Mouse (Mus musculus) splenic B cell, adult 2 months (primary cell): ENCODE measurements around the gene Mpv17l2.

Experiments used
- DNase-seq: peaks from one replicate; pipeline ENCODE4 v3.0.0-alpha.2; 2011; ENCODE audit warnings: low read depth, low spot score
- H3K27me3 ChIP-seq: 2 replicates; pipeline ENCODE4 v1.6.1; 2012; ENCODE audit warnings: mild to moderate bottlenecking, low read length, moderate library complexity, mixed read lengths; ENCODE audit not compliant: control insufficient read depth, poor library complexity, insufficient read depth, severe bottlenecking
- H3K36me3 ChIP-seq: 2 replicates; pipeline ENCODE4 v1.6.1; 2012; ENCODE audit warnings: mild to moderate bottlenecking, low read length, moderate library complexity, mixed read lengths; ENCODE audit not compliant: control insufficient read depth, poor library complexity, insufficient read depth, severe bottlenecking

The Mpv17l2 gene

DNA sequence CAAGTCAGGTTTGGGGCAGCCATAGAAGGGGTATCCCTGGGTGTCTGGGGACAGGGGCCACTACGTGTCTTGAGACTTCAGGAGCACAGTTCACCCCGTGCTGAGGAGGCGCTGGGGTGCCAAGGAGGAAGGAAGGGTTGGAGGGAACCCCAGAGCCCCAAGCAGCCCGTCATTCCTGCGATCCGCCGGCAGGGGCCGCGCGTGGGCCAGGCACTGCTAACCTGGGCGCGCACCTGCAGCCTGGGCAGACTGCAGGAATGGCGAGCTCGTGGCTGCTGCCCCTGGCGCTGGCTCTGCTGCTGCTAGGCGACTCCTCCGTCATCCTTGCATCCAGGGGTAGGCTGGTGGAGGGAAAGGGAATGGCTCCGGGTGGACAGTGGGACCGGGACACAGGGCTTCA, 42.4 kb downstream of the Mpv17l2 start, which contains the start of gene Gm3336:
TSS of gene Gm3336 (plus strand) at position 247 of the 400 bp plus-strand sequence.
- no peaks in the 10 kb centered on the region for H3K27me3 ChIP-seq
- DNase-seq: peak; percentile 86
- no peaks in the 10 kb centered on the region for H3K36me3 ChIP-seq

DNA sequence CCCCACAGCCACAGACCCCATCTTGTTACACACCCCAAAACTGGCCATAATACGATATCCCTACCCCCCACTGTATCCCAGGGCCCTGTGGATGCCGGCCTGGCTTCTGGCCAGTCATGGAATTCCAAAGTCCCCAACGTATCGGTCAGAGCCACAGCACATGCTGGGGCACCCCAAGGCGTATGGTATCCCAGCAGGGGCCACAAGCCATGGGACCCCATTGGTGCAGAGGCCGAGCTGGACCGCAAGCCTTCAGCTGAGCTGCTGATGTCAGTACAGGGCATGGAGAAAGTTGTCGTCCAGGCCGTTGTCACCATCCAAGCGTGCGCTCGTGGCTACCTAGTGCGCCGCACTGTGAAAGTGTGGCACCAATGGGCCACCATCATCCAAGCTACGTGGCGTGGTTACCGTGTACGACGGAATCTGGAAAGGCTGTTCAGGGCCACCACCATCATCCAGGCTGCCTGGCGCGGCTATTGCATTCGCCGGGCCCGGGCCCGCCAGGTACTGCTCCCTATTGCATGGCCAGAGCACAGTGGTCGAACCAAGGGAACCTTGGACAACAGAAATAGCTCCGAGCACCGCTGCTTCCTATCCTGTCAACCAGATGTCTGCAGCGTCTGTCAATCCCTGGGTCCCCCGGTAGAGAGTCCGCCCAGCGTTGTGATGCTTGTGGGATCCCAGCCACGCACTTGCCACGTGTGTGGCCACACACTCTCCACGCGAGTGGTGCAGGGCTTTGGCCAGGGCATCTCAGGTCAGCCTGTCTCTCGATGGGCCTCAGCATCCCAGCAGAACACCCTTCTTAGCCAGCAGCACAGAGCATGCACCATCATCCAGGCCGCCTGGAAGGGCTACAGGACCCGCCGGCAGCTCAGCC, 44.0 kb downstream of the Mpv17l2 start:
- Histone ChIP-seq H3K36me3 (no peaks in the 10 kb centered on the region), H3K27me3 (no peaks in the 10 kb centered on the region)
- peak; percentile 32 for DNase-seq

DNA sequence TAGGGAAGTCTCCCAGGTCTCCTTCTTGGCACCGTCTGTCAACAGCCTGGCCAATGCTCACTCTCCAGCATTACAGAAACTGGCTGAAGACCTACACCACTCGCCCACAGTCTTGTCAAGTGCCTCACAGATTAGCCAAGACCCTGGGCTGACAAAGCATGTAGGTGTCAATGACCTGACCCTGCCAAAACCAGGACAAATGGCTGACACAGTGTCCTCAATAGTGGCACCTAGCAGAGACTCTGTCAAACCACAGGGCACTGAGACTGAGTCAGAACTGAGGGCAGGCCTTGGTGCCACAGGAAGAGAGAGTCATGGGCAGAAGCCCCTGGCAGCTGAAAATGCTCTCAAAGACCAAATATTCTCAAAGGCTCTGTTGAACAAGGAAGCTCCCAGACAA, 45.7 kb downstream of the Mpv17l2 start:
- H3K36me3 ChIP-seq: no peaks in the 10 kb centered on the region
- peak; percentile 35 for DNase-seq
- no peaks in the 10 kb centered on the region for H3K27me3 ChIP-seq

DNA sequence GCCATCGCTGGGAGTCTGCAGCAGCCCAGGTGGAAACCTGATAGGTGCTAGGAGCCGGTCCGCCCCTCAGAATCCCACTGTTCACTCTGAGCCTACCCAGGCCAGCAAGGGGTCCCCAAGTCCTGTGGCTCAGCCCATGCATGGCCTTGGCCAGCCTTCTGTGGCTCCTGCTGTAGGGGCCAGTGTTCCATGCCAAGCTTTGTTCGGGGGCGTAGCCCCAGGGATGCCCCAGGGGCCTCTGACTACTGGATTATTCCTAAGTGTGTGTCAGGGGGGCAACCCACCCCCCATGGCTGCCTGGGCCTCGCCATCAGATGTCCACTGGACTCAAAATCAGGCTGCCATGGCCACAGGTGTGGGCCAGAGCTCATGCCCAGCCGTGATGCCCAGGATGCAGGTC, 46.8 kb downstream of the Mpv17l2 start:
- no peak for DNase-seq
- Histone ChIP-seq H3K36me3 (no peaks in the 10 kb centered on the region), H3K27me3 (no peaks in the 10 kb centered on the region)

DNA sequence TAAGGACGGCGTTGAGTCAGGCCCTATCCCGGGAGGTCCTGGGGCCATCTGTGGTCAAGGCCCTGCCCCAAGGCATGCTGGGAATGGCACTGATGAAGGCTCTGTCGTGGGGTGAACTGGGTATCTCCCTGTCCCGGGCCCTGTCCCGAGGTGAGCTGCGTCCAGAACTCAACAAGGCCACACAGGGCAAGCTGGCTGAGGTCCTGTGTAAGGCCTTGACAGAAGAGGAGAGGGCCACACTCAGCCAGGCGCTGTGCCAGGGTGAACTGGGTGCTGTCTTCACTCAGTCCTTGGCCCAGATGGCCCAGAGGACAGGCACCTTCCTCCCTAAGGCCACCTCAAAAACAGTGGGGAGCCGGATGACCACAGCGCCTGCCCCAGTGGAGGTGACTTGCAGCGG, 49.7 kb downstream of the Mpv17l2 start:
- H3K36me3 ChIP-seq: no peaks in the 10 kb centered on the region

DNA sequence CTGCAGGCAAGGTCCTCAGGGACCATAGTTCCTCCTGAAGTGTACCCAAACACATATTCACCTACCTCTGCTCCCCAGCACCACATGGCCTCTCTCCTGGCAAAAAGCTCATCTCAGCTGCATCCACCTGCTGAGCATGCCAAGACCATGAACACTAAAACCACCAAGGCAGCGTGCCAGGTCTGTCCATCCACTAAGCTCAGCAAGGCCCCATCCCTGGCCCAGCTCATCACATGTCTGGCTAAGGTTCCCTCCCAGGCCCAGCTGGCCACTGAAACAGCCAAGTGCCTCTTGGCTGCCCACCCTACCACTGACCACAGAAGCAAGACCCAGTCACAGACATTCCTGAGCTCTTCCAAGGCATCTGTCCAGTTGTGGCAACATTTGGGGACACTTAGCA, 50.5 kb downstream of the Mpv17l2 start:
- DNase-seq: no peak
- H3K36me3 ChIP-seq: no peaks in the 10 kb centered on the region
- no peaks in the 10 kb centered on the region for H3K27me3 ChIP-seq

More for the DNA sequence above, 49.7 kb downstream of the Mpv17l2 start:
- H3K27me3 ChIP-seq: no peaks in the 10 kb centered on the region
- peak; percentile 32 for DNase-seq

DNA sequence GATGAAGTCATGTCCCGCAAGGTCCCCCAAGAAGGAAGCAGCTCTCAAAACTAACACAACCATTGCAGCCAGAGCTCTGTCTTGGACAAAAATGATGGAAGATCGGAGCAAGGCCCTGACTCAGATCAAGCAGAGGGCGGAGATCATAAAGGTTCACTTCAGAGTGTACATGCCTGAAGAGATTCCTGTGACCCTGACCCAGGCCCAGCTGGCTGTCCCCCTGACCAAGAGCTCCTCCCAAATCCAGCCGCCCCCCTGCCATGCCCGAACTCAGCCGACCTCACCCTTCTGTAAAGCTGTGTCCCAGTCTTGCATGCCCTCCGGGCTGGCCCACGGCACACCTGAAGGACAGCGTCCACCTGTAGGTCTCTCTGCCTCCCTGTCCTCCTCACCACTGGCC, 51.0 kb downstream of the Mpv17l2 start:
- Histone ChIP-seq H3K36me3 (no peaks in the 10 kb centered on the region), H3K27me3 (no peaks in the 10 kb centered on the region)
- peak; percentile 38 for DNase-seq
